Mouse (Mus musculus) limb, embryonic 13.5 days (tissue): ENCODE measurements at regions not wholly inside any gene's neighbourhood (a gene's known extent, or its start where the extent isn't known, plus 50 kb on each side); places are given as distances from the start of the nearest gene placed in this dataset.
"Not testable (repeated sequence)": the region's sequence is repeated elsewhere in the genome, so short reads cannot be mapped to it uniquely, and the experiment has no call there.

Source experiments
- ATAC-seq: fragments of 200-750 bp; cut with Nextera tagmentation; 2 replicates; pipeline ENCODE4 v1.8.0; 2017; ENCODE audit warnings: low read depth, moderate number of reproducible peaks, moderate TSS enrichment; ENCODE audit not compliant: low FRiP score
- H3K27ac ChIP-seq: fragments of 300-500 bp; sonication (generic); 2 replicates; pipeline ENCODE4 v1.5.1; 2015; ENCODE audit warnings: inconsistent platforms, mild to moderate bottlenecking, moderate library complexity
- H3K27me3 ChIP-seq: fragments of 300-500 bp; sonication (generic); 2 replicates; pipeline ENCODE4 v1.6.1; 2015; ENCODE audit warnings: mild to moderate bottlenecking, inconsistent platforms
- H3K36me3 ChIP-seq: fragments of 300-500 bp; sonication (generic); 2 replicates; pipeline ENCODE4 v1.6.1; 2015; ENCODE audit warnings: inconsistent platforms, mild to moderate bottlenecking, moderate library complexity
- H3K4me1 ChIP-seq: fragments of 300-500 bp; sonication (generic); 2 replicates; pipeline ENCODE4 v1.6.1; 2015; ENCODE audit warnings: inconsistent platforms
- H3K4me2 ChIP-seq: fragments of 300-500 bp; sonication (generic); replicated peaks from 2 replicates; pipeline ENCODE4 v1.6.1; 2015; ENCODE audit warnings: inconsistent platforms, mild to moderate bottlenecking, moderate library complexity
- H3K4me3 ChIP-seq: fragments of 300-500 bp; sonication (generic); 2 replicates; pipeline ENCODE4 v1.5.1; 2015; ENCODE audit warnings: moderate library complexity, mild to moderate bottlenecking, inconsistent platforms
- H3K9ac ChIP-seq: fragments of 300-500 bp; sonication (generic); 2 replicates; pipeline ENCODE4 v1.6.1; 2015; ENCODE audit warnings: mild to moderate bottlenecking, inconsistent platforms
- H3K9me3 ChIP-seq: fragments of 300-500 bp; sonication (generic); 2 replicates; pipeline ENCODE4 v1.6.1; 2016; ENCODE audit warnings: inconsistent platforms
- WGBS: fragments of 180-500 bp; shearing (Covaris S2); methylation state at CpG from one replicate; pipeline ENCODE4 v1.1.7; 2015; 5-methylcytosine and 5-hydroxymethylcytosine counted together

GRCm38 (mm10) chr1:95470491-95470890 lies 157.1 kb downstream of the Fam174a start:
- H3K4me1 ChIP-seq: no peaks in the 10 kb centered on the region
- no peaks in the 10 kb centered on the region for H3K9me3 ChIP-seq
- ATAC-seq: no peak
- H3K27me3 ChIP-seq: no peaks in the 10 kb centered on the region
- 53% methylated on average over 1 of the region's 1 CpGs for WGBS
- H3K4me2 ChIP-seq: no peak overlapping the region
- no peak overlapping the region for H3K9ac ChIP-seq
- H3K4me3 ChIP-seq: no peak overlapping the region
- H3K27ac ChIP-seq: no peak overlapping the region
- H3K36me3 ChIP-seq: no peaks in the 10 kb centered on the region

- no peak for ATAC-seq
- Histone ChIP-seq H3K36me3 (no peaks in the 10 kb centered on the region), H3K4me1 (no peaks in the 10 kb centered on the region), H3K9me3 (no peaks in the 10 kb centered on the region), H3K27ac (no peak overlapping the region), H3K9ac (no peak overlapping the region), H3K4me3 (no peak overlapping the region), H3K27me3 (no peaks in the 10 kb centered on the region), H3K4me2 (no peak overlapping the region)
Measured at GRCm38 (mm10) chr1:95493004-95493403, 174.4 kb downstream of the St8sia4 start.

- not testable (repeated sequence) for H3K4me3 ChIP-seq, H3K4me1 ChIP-seq, H3K27me3 ChIP-seq, H3K4me2 ChIP-seq, ATAC-seq, H3K9ac ChIP-seq, H3K27ac ChIP-seq, H3K9me3 ChIP-seq, H3K36me3 ChIP-seq
Measured at GRCm38 (mm10) chr1:95500671-95501070, 166.7 kb downstream of the St8sia4 start.

DNA sequence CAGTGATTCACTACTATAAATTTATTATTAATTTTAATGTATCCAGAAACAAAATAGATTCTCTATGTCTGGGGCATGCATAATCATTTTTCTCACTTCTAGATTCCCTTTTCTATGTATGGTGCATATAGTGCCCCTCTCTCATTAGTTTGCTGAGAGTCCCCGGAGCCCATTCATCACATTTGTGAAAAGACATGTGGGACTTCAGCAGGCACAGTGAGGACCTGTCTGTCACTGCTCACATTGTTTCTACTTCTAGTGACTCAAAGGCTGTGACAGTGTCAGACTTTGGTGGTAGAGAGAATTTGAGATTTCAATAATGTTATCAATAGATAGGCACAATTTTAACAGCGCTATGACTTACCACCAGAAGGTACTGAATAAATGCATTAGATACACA lies 158.7 kb downstream of the St8sia4 start:
- no peaks in the 10 kb centered on the region for H3K4me1 ChIP-seq
- 85% methylated on average over 2 of the region's 2 CpGs for WGBS
- H3K4me2 ChIP-seq: no peak overlapping the region
- H3K27ac ChIP-seq: no peak overlapping the region
- H3K36me3 ChIP-seq: no peaks in the 10 kb centered on the region
- no peak for ATAC-seq
- no peak overlapping the region for H3K4me3 ChIP-seq
- H3K27me3 ChIP-seq: no peaks in the 10 kb centered on the region
- peaks cover 8% of the 10 kb centered on the region; the same call in 1 of the 2 replicates for H3K9me3 ChIP-seq
- H3K9ac ChIP-seq: no peak overlapping the region

DNA sequence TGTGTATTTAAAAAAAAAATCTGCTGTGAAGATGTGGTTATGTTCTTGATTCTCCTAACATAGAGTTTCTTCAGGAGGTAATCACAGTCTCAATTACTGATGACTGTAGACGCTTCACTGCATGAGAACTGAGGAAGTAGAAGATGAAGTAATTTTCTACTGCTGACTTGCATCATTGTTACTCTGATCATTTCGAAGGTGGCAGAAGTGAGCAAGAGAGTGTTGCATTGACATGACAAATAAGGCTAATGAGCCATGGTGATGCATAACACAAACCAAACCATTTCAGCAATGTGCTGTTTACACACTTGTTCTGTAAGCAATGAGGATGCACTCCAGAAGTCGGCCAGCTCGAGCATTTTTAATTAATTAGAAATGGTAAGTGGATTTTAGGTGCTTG lies 138.6 kb downstream of the St8sia4 start:
- H3K9ac ChIP-seq: no peak overlapping the region
- H3K4me2 ChIP-seq: no peak overlapping the region
- no peaks in the 10 kb centered on the region for H3K27me3 ChIP-seq
- H3K27ac ChIP-seq: no peak overlapping the region
- H3K4me1 ChIP-seq: no peaks in the 10 kb centered on the region
- no peaks in the 10 kb centered on the region for H3K36me3 ChIP-seq
- ATAC-seq: no peak
- 75% methylated on average over 4 of the region's 4 CpGs for WGBS
- H3K4me3 ChIP-seq: no peak overlapping the region
- no peaks in the 10 kb centered on the region for H3K9me3 ChIP-seq

DNA sequence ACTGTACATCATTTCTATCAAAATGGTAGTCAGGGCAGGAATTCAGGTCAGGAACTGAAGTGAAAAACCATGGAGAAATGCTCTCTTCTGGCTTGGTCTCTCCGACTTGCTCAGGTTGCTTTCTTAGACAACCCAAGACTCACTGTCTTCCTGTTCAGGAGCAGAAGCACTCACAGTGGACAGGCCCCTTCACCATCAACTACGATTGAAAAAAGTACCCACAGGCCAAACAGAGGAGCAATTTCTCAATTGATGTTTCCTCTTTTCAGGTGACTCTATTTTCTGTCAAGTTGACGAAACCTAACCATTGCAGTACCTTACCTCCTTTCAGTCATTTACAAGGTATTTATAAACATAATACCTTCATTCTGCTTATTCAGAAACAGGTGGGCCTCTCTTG lies 136.4 kb downstream of the St8sia4 start:
- Histone ChIP-seq H3K9me3 (no peaks in the 10 kb centered on the region), H3K4me3 (no peak overlapping the region), H3K4me1 (no peaks in the 10 kb centered on the region), H3K27ac (no peak overlapping the region), H3K4me2 (no peak overlapping the region), H3K9ac (no peak overlapping the region), H3K36me3 (no peaks in the 10 kb centered on the region), H3K27me3 (no peaks in the 10 kb centered on the region)
- no peak for ATAC-seq
- WGBS: 80% methylated on average over 3 of the region's 3 CpGs
